Mouse (Mus musculus): ENCODE data around the gene Adat3.

Gene Adat3

GRCm38 (mm10) chr10:80602698-80603325, at the start of gene Adat3, which contains the start of gene Scamp4:
Gene Adat3 (plus strand): TSS chr10:80602880.
Gene Scamp4 (plus strand): TSS chr10:80602872.
- peak; percentile 87 for DNase-seq (ENCODE audit: low read depth, low spot score)

- DNase-seq (ENCODE audit: low read depth, low spot score), result no peak
These were observed 49.1 kb upstream of the Adat3 start for GRCm38 (mm10) chr10:80553575-80553974.

GRCm38 (mm10) chr10:80553997-80554396, 48.7 kb upstream of the Adat3 start:
- no peak for DNase-seq (ENCODE audit: low read depth, low spot score)

GRCm38 (mm10) chr10:80557346-80557965, 45.2 kb upstream of the Adat3 start:
- DNase-seq (ENCODE audit: low read depth, low spot score), result no peak

- DNase-seq (ENCODE audit: low read depth, low spot score), result no peak
These were observed 43.2 kb upstream of the Adat3 start for GRCm38 (mm10) chr10:80559431-80559830.

GRCm38 (mm10) chr10:80560621-80561020, 42.1 kb upstream of the Adat3 start:
- DNase-seq (ENCODE audit: low read depth, low spot score), result no peak

- peak; percentile 91 for DNase-seq (ENCODE audit: low read depth, low spot score)
These were observed 41.4 kb upstream of the Adat3 start, which contains the start of gene Rexo1 for GRCm38 (mm10) chr10:80561116-80561944. Gene Rexo1 (minus strand): TSS chr10:80561560.

GRCm38 (mm10) chr10:80566375-80567092, 36.1 kb upstream of the Adat3 start:
- peak; percentile 70 for DNase-seq (ENCODE audit: low read depth, low spot score)

- DNase-seq (ENCODE audit: low read depth, low spot score), result no peak
These were observed 33.8 kb upstream of the Adat3 start for GRCm38 (mm10) chr10:80568876-80569275.

- DNase-seq (ENCODE audit: low read depth, low spot score), result no peak
These were observed 33.0 kb upstream of the Adat3 start for GRCm38 (mm10) chr10:80569664-80570066.

- no peak for DNase-seq (ENCODE audit: low read depth, low spot score)
These were observed 32.3 kb upstream of the Adat3 start for GRCm38 (mm10) chr10:80570419-80570818.

- no peak for DNase-seq (ENCODE audit: low read depth, low spot score)
These were observed 31.5 kb upstream of the Adat3 start for GRCm38 (mm10) chr10:80570871-80571836.

- no peak for DNase-seq (ENCODE audit: low read depth, low spot score)
These were observed 30.2 kb upstream of the Adat3 start for GRCm38 (mm10) chr10:80572477-80572876.

GRCm38 (mm10) chr10:80573944-80574343, 28.7 kb upstream of the Adat3 start:
- no peak for DNase-seq (ENCODE audit: low read depth, low spot score)

GRCm38 (mm10) chr10:80574896-80575295, 27.8 kb upstream of the Adat3 start:
- no peak for DNase-seq (ENCODE audit: low read depth, low spot score)

GRCm38 (mm10) chr10:80575925-80576324, 26.8 kb upstream of the Adat3 start:
- DNase-seq (ENCODE audit: low read depth, low spot score), result no peak

GRCm38 (mm10) chr10:80576351-80577194, 26.1 kb upstream of the Adat3 start:
- no peak for DNase-seq (ENCODE audit: low read depth, low spot score)

GRCm38 (mm10) chr10:80577195-80578130, 25.2 kb upstream of the Adat3 start, which contains the start of gene Klf16:
Gene Klf16 (minus strand): TSS chr10:80577321.
- DNase-seq (ENCODE audit: low read depth, low spot score), result peak; percentile 91

All from embryo, embryonic 11.5 days (tissue).